Mouse (Mus musculus) regulatory T cell (primary cell): ENCODE measurements around the gene Olfr1472.
"Not testable (repeated sequence)": the region's sequence is repeated elsewhere in the genome, so short reads cannot be mapped to it uniquely, and the experiment has no call there.

Experiments
- in situ Hi-C: fragments of 300-600 bp; cut with MboI, MseI; formaldehyde crosslinking; loops from one replicate; pipeline ENCODE4 v1.15.1; 2025; ENCODE audit warnings: high pct_unique_total_duplicates

The Olfr1472 gene

GRCm38 (mm10) chr19:13455986-13456385 lies at the start of gene Olfr1472:
Olfr1472 (minus strand) TSS chr19:13456086.
- in situ Hi-C loops, result no loop called here

GRCm38 (mm10) chr19:13500246-13500645 lies 44.4 kb upstream of the Olfr1472 start, which contains the start of gene Olfr1477:
Olfr1477 (plus strand) TSS chr19:13500546.
- in situ Hi-C loops, result no loop called here

GRCm38 (mm10) chr19:13480096-13480495 lies 24.2 kb upstream of the Olfr1472 start, which contains the start of gene Olfr1475:
Olfr1475 (minus strand) TSS chr19:13480196.
- in situ Hi-C loops, result no loop called here

GRCm38 (mm10) chr19:13469265-13469664 lies 13.4 kb upstream of the Olfr1472 start, which contains the start of gene Olfr1474:
Olfr1474 (plus strand) TSS chr19:13469565.
- in situ Hi-C loops, result loop anchor here (10.0 kb wide), 1 partner anchor 946 kb away; no protein-coding TSS in a partner anchor

- in situ Hi-C loops, result not testable (repeated sequence)
Observed at GRCm38 (mm10) chr19:13443109-13443508, 12.8 kb downstream of the Olfr1472 start, which contains the start of gene Olfr1471. Olfr1471 (plus strand) TSS chr19:13443409.

- in situ Hi-C loops, result loop anchor here (25.0 kb wide), 1 partner anchor 1020 kb away; the partner anchor contains the start of gene Olfr1440
Observed at GRCm38 (mm10) chr19:13407549-13407948, 48.3 kb downstream of the Olfr1472 start, which contains the start of gene Olfr1469. Olfr1469 (plus strand) TSS chr19:13407849.
